Mouse (Mus musculus): ENCODE results near the gene Slco2a1. TPM values are rescaled to one million over a fixed set of nuclear protein-coding genes. Genes with fewer than 3 reads are reported as not detected.

Gene Slco2a1
- polyA plus RNA-seq, 1 experiment: 84.7 TPM

DNA sequence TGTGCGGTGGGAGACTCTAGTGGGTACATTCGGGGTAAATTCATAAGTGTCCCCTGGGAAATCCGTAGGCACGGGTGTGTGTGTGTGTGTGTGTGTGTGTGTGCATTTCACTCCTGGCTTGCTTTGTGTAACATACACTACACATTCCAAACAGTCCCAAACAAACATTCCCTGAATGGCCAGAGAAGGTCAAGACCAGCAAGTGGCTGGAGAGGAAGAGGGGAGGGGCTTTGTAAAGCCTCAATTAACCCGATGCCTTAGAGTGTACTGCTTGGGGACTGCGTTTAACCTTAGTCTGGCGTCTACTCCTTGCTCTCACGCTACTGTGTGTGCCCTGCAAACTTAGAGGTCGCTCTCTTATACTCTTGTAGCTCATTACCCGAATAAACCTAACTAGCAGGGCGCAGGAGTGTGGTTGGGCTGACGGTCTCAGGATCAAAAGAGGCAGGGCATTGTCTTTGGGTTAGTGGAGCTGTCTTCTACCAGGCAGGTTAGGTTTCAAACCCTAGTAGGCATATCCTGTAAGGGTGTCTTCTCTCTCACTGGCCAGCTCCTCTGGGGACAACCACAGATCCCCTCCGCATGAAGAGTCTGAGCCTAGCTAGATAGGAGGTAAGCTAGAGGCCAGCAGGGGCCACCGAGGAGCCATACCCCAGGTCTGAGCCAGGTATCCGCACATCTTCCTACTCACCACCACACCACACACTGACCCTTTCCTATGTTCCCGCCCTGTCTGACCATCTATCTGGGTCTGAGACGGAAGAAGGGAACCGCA, 122.4 kb downstream of the Slco2a1 start:
- Histone ChIP-seq H3K4me3 (ENCODE audit: low read depth, low read length) (peak overlapping the region; percentile 87), H3K4me1 (ENCODE audit: control insufficient read depth, insufficient read depth, insufficient read length, low read length) (peaks cover 7% of the 10 kb centered on the region), H3K36me3 (ENCODE audit: control insufficient read depth, insufficient read depth, low read length) (no peaks in the 10 kb centered on the region), H3K27ac (ENCODE audit: insufficient read depth, low read depth, low read length) (no peak overlapping the region), H3K27me3 (ENCODE audit: control insufficient read depth, insufficient read depth, low read length) (peaks cover 20% of the 10 kb centered on the region)
- no peak for TF ChIP-seq POLR2A (IDR thresholded peaks at IDR 0.05; ENCODE audit: low read depth, low read length)
- TF ChIP-seq CTCF (IDR thresholded peaks at IDR 0.05; ENCODE audit: extremely low read depth, insufficient read length, insufficient replicate concordance, low read depth, low read length): no peak
- 39% methylated on average over 18 of the region's 18 CpGs for WGBS

DNA sequence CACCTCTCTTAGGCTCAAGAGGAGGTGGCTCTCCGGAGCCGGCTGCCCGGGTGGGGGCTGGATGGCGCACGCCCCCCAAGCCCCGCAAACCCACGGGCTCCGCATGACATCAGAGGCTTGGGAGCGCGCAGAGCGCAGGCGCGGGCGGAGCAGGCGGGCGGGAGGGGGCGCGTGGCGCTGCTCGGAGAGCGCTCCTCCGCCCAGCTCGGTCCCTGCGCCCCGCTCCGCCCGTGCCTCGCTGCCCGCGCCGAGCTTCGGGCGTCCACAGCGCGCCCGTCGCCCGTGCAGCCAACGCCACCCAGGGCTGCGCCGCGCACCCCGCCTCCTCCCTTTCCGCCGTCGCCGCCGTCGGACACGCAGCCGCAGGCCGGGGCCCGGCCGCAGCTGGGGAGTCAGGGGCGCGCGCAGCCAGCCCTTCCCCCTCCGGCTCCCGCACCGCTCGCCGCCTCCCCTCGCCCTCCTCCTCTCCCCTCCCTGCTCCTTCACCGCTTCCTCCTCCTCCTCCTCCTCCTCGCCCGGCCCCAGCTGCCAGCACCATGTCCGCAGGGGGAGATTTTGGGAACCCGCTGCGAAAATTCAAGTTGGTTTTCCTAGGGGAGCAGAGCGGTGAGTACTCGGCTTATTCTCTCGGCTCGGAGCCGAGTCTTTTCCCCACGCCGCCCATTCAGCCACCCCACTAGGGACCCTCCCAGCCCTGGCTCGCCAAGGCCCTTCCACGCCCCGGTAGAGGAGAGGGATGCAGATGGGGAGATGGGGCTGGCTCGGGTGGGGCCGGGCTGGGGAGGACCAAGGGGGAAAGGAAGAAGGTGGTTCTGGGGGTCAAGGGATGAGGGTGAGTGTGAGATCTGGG, 123.3 kb downstream of the Slco2a1 start, which contains the start of gene Rab6b:
TSS of gene Rab6b (plus strand) at position 167 of the 850 bp plus-strand sequence.
- peaks cover 20% of the 10 kb centered on the region for H3K27me3 ChIP-seq (ENCODE audit: control insufficient read depth, insufficient read depth, low read length)
- peak within 1 kb of the TSS; percentile 87 for H3K4me3 ChIP-seq (ENCODE audit: low read depth, low read length)
- WGBS: under 1% methylated on average over 77 of the region's 81 CpGs
- no peak within 1 kb of the TSS for H3K27ac ChIP-seq (ENCODE audit: insufficient read depth, low read depth, low read length)
- H3K36me3 ChIP-seq (ENCODE audit: control insufficient read depth, insufficient read depth, low read length): no peaks in the 10 kb centered on the region
- peaks cover 7% of the 10 kb centered on the region for H3K4me1 ChIP-seq (ENCODE audit: control insufficient read depth, insufficient read depth, insufficient read length, low read length)
- TF ChIP-seq POLR2A (IDR thresholded peaks at IDR 0.05; ENCODE audit: low read depth, low read length) (no peak), CTCF (IDR thresholded peaks at IDR 0.05; ENCODE audit: extremely low read depth, insufficient read length, insufficient replicate concordance, low read depth, low read length) (no peak)

DNA sequence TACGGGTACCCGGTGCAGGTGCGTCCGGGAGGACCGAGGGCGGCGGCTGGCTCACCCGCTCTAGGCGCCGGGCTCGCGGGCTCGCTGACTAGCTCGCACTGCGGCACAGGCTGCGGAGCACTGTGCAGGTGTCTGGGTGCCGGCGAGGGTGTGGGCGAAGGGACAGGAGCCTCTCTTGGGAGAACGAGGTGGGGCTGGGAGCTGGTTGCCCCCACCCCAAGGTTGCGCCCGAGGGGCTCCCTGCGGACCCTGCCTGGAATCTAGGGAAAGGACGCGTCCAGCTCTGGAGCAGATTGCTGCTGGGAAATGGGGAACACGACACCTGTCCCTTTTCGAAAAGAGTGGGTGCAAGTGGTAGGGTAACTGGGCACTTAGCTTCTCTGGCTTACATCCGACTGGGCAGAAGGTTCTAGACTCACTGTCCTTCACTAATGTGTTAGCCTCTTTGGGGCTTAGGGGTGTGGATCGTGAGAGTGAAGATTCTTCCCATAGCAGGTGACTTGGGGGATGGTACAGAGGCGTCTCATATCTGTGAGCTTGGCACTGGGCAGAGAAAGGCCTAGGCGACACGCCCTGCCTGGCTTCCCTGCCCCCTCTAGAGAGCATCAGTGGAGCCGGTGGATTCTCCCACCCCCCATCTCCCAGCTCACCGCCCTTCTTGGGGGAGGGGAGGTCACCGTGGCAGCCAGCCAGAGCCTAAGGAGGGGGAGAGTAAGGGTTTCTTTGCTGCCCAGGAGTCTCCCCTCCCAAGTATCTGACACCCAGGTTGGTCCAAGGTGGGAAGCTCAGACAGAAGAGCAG, 124.2 kb downstream of the Slco2a1 start:
- WGBS: 4% methylated on average over 35 of the region's 35 CpGs
- Histone ChIP-seq H3K27me3 (ENCODE audit: control insufficient read depth, insufficient read depth, low read length) (peaks cover 20% of the 10 kb centered on the region), H3K36me3 (ENCODE audit: control insufficient read depth, insufficient read depth, low read length) (no peaks in the 10 kb centered on the region), H3K4me3 (ENCODE audit: low read depth, low read length) (peak overlapping the region; percentile 87), H3K4me1 (ENCODE audit: control insufficient read depth, insufficient read depth, insufficient read length, low read length) (peaks cover 7% of the 10 kb centered on the region), H3K27ac (ENCODE audit: insufficient read depth, low read depth, low read length) (no peak overlapping the region)
- TF ChIP-seq CTCF (IDR thresholded peaks at IDR 0.05; ENCODE audit: extremely low read depth, insufficient read length, insufficient replicate concordance, low read depth, low read length) (no peak), POLR2A (IDR thresholded peaks at IDR 0.05; ENCODE audit: low read depth, low read length) (no peak)

DNA sequence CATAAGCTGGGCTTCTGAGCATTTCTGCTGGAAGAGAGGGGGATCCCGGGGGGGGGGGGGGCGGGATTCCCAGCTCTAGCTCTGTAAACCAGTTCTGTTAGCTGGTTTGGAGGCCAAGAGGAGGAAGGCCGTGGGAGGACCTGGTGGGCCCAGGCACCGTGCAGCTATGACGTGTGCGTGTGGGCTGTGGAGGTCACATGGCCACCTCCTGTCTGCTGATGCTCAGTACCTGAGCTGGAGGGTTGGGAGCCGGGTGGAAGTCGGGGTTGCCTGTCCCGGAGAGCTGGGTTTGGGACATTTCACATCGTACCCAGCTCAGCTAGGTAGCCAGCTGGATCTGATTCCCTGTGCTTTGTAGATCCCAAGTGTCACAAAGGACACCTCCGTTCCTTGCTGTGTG, 124.8 kb downstream of the Slco2a1 start:
- peaks cover 20% of the 10 kb centered on the region for H3K27me3 ChIP-seq (ENCODE audit: control insufficient read depth, insufficient read depth, low read length)
- 71% methylated on average over 10 of the region's 11 CpGs for WGBS
- TF ChIP-seq POLR2A (IDR thresholded peaks at IDR 0.05; ENCODE audit: low read depth, low read length): no peak
- no peak for TF ChIP-seq CTCF (IDR thresholded peaks at IDR 0.05; ENCODE audit: extremely low read depth, insufficient read length, insufficient replicate concordance, low read depth, low read length)
- H3K4me1 ChIP-seq (ENCODE audit: control insufficient read depth, insufficient read depth, insufficient read length, low read length): peaks cover 7% of the 10 kb centered on the region
- no peak overlapping the region for H3K27ac ChIP-seq (ENCODE audit: insufficient read depth, low read depth, low read length)
- no peaks in the 10 kb centered on the region for H3K36me3 ChIP-seq (ENCODE audit: control insufficient read depth, insufficient read depth, low read length)
- no peak overlapping the region for H3K4me3 ChIP-seq (ENCODE audit: low read depth, low read length)

DNA sequence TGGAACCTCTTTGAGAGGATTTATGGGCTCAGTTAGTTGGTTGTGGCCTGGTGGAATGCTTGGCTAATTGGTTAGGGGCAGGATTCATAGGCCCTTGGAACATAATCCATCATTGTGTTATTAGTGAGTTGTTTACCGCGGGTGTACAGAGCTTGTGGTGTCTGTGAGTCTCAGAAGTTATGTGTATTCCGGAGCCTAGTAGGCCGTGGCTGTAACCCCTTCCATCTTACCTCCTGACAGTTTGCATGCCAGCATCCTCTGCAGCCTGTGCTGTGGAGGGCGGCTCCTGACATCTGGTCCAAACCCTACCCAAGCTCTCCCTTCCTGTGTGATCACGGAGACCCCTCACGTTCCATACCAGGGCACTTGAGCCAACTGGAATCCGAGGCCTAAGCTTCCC, 125.8 kb downstream of the Slco2a1 start:
- Histone ChIP-seq H3K4me1 (ENCODE audit: control insufficient read depth, insufficient read depth, insufficient read length, low read length) (peaks cover 7% of the 10 kb centered on the region), H3K36me3 (ENCODE audit: control insufficient read depth, insufficient read depth, low read length) (no peaks in the 10 kb centered on the region), H3K27ac (ENCODE audit: insufficient read depth, low read depth, low read length) (no peak overlapping the region), H3K27me3 (ENCODE audit: control insufficient read depth, insufficient read depth, low read length) (peaks cover 20% of the 10 kb centered on the region), H3K4me3 (ENCODE audit: low read depth, low read length) (no peak overlapping the region)
- 94% methylated on average over 8 of the region's 8 CpGs for WGBS
- TF ChIP-seq POLR2A (IDR thresholded peaks at IDR 0.05; ENCODE audit: low read depth, low read length) (no peak), CTCF (IDR thresholded peaks at IDR 0.05; ENCODE audit: extremely low read depth, insufficient read length, insufficient replicate concordance, low read depth, low read length) (no peak)

DNA sequence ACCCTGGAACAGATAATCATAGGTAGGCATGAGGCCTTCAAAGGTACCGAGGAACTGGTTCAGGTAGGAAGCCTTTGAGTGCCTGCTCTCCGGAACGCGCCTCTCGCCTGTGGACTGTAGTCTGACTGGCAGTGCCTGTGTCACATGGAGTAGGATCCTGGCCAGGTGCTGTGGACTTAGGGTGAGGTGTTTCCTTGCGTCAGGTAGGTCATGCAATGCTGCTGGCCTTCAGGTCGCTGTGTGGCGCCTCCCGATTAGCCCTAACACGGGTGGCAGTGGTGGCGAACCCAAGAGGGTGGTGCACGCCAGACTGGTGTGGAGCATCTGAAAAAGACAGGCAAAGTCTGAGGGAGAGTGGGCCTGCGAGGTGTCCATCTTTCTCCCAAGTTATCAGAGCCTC, 126.4 kb downstream of the Slco2a1 start:
- Histone ChIP-seq H3K27me3 (ENCODE audit: control insufficient read depth, insufficient read depth, low read length) (peaks cover 20% of the 10 kb centered on the region), H3K4me3 (ENCODE audit: low read depth, low read length) (no peak overlapping the region), H3K4me1 (ENCODE audit: control insufficient read depth, insufficient read depth, insufficient read length, low read length) (peaks cover 7% of the 10 kb centered on the region), H3K36me3 (ENCODE audit: control insufficient read depth, insufficient read depth, low read length) (no peaks in the 10 kb centered on the region), H3K27ac (ENCODE audit: insufficient read depth, low read depth, low read length) (no peak overlapping the region)
- 93% methylated on average over 13 of the region's 13 CpGs for WGBS
- TF ChIP-seq POLR2A (IDR thresholded peaks at IDR 0.05; ENCODE audit: low read depth, low read length): no peak
- TF ChIP-seq CTCF (IDR thresholded peaks at IDR 0.05; ENCODE audit: extremely low read depth, insufficient read length, insufficient replicate concordance, low read depth, low read length): no peak
